Mouse (Mus musculus): Measurements from ENCODE around the gene Rpl7a. TPM values are rescaled to one million over a fixed set of nuclear protein-coding genes. Genes with fewer than 3 reads are reported as not detected.

The Rpl7a gene
- total and polyA plus RNA-seq, 2 experiments = 398 to 721 TPM

DNA sequence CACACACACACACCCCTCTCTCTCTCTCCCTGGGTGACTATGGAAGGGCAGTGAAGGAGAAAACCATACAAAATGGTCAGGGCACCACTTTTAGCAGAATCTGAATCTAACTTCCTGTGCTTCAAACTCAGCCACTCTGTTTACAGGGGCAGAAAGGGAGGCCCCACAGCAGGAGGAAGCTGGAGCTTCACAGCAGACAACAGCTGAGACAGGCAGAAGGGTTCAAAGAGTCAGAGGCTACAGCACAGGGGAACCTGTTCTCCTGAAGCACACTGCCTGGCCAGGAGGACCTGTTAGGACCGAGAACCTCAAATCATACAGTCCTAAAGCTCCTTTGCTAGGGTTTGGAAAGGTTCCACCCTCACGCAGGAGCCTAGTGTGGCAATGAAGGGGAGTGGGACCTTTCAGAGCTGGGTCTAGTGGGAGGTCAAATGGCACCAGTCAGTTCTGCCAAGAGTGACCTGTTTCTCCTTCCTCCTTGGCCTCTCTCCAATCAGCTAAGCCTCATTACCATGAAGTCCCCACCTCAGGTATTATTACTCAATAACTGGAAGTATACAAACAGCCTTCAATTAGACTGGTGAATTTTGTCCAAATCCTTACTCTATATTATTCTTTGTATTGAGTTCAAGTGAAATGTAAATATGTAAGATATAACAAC, 44.3 kb downstream of the Rpl7a start:
- H3K4me3 ChIP-seq (ENCODE audit: insufficient read depth, low read depth, low read length) = no peak overlapping the region
- DNase-seq (ENCODE audit: extremely low read depth, low read depth, low spot score) = peak; percentile 31
- peaks cover 15% of the 10 kb centered on the region for H3K4me1 ChIP-seq (ENCODE audit: control insufficient read depth, insufficient read depth, low read length)
- no peak overlapping the region for H3K9ac ChIP-seq (ENCODE audit: low read depth, low read length)
- no peak overlapping the region for H3K27ac ChIP-seq (replicated peaks; ENCODE audit: insufficient read depth, low read depth, low read length)
- H3K27me3 ChIP-seq (ENCODE audit: control insufficient read depth, insufficient read depth, low read length) = no peaks in the 10 kb centered on the region
- 59% methylated on average over 2 of the region's 2 CpGs for WGBS
- H3K36me3 ChIP-seq (ENCODE audit: control insufficient read depth, insufficient read depth, low read length) = peaks cover 34% of the 10 kb centered on the region
- H3K79me2 ChIP-seq (ENCODE audit: control insufficient read depth, insufficient read depth, low read length) = no peaks in the 10 kb centered on the region
- TF ChIP-seq POLR2A (IDR thresholded peaks at IDR 0.05; ENCODE audit: extremely low read depth, insufficient read depth, low read length) = no peak
- TF ChIP-seq CTCF (IDR thresholded peaks at IDR 0.05; ENCODE audit: low read depth, low read length) = no peak

DNA sequence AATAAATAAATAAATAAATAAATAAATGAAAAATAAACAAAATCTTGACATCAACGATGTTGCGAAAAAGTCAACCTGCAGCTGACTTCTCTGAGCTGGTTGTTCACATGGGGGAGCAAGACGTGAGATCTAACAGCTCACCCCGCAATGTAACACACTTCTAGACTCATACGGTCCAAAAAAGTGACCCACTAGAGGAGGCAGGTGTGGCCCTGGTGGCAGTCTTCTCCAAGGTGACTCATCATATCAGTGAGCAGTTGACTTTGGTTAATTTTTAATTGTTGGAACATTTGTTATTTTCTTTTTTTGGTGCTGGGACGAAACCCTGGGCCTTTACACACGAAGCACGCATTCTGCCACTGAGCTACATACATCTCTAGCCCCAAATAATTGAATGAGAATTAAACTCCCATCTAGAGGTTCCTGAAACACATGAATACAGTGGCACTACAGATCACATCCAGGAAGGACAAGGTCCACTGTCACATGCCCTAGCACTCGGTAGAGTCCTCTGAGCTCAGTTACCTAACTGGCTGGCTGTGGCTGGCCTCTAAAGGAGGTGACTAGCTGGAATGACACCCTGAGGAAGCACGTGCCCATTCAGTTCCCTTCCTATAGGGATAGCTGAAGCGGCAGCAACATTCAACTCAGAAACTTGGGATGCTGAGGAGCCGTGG, 46.4 kb downstream of the Rpl7a start:
- peak overlapping the region; percentile 94 for H3K27ac ChIP-seq (replicated peaks; ENCODE audit: insufficient read depth, low read depth, low read length)
- H3K36me3 ChIP-seq (ENCODE audit: control insufficient read depth, insufficient read depth, low read length) = peaks cover 40% of the 10 kb centered on the region
- no peaks in the 10 kb centered on the region for H3K27me3 ChIP-seq (ENCODE audit: control insufficient read depth, insufficient read depth, low read length)
- no peak overlapping the region for H3K4me3 ChIP-seq (ENCODE audit: insufficient read depth, low read depth, low read length)
- DNase-seq (ENCODE audit: extremely low read depth, low read depth, low spot score) = peak; percentile 95
- TF ChIP-seq CTCF (IDR thresholded peaks at IDR 0.05; ENCODE audit: low read depth, low read length) (no peak), POLR2A (IDR thresholded peaks at IDR 0.05; ENCODE audit: extremely low read depth, insufficient read depth, low read length) (no peak)
- no peak overlapping the region for H3K9ac ChIP-seq (ENCODE audit: low read depth, low read length)
- H3K79me2 ChIP-seq (ENCODE audit: control insufficient read depth, insufficient read depth, low read length) = no peaks in the 10 kb centered on the region
- 23% methylated on average over 12 of the region's 12 CpGs for WGBS
- peaks cover 15% of the 10 kb centered on the region for H3K4me1 ChIP-seq (ENCODE audit: control insufficient read depth, insufficient read depth, low read length)

DNA sequence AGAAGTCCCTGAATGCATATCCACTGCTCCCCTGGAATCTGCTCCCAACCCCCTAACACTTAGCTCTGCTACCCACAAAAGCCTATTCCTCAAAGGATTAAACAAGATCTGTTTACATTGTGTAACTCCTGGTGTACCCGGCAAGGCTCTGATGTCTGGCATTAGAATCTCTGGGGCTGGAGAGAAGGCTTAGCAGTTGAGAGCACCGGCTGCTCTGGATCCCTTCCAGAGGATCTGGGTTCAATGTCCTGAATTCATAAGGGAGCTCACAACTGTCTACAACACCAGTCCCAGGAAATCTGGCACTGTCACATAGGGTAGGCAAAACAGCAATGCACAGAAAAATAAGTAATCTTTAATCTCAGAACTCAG, 46.9 kb downstream of the Rpl7a start:
- 14% methylated on average over 2 of the region's 2 CpGs for WGBS
- H3K27ac ChIP-seq (replicated peaks; ENCODE audit: insufficient read depth, low read depth, low read length) = peak overlapping the region; percentile 94
- no peak for TF ChIP-seq POLR2A (IDR thresholded peaks at IDR 0.05; ENCODE audit: extremely low read depth, insufficient read depth, low read length)
- TF ChIP-seq CTCF (IDR thresholded peaks at IDR 0.05; ENCODE audit: low read depth, low read length) = no peak
- no peaks in the 10 kb centered on the region for H3K79me2 ChIP-seq (ENCODE audit: control insufficient read depth, insufficient read depth, low read length)
- H3K4me1 ChIP-seq (ENCODE audit: control insufficient read depth, insufficient read depth, low read length) = peaks cover 17% of the 10 kb centered on the region
- H3K36me3 ChIP-seq (ENCODE audit: control insufficient read depth, insufficient read depth, low read length) = peaks cover 40% of the 10 kb centered on the region
- H3K4me3 ChIP-seq (ENCODE audit: insufficient read depth, low read depth, low read length) = no peak overlapping the region
- peak; percentile 91 for DNase-seq (ENCODE audit: extremely low read depth, low read depth, low spot score)
- no peak overlapping the region for H3K9ac ChIP-seq (ENCODE audit: low read depth, low read length)
- no peaks in the 10 kb centered on the region for H3K27me3 ChIP-seq (ENCODE audit: control insufficient read depth, insufficient read depth, low read length)

DNA sequence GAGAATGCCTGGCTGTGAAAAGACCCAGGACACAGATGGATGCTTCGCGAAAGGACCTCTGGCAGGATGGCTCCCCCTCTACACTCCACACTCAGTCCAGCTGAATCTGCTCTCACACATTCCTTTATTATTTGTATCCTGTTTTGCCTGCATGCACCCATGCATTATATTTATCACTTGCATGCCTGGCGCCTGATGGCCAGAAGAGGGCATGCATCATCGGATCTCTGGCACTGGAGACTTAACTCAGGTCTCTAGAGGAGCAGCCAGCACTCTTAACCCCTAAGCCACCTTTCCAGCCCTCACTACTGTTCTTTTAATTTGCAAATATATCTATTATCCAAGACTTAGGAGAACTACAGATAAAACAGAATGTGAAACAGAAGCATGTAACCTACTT, 50.2 kb downstream of the Rpl7a start:
- peaks cover 20% of the 10 kb centered on the region for H3K4me1 ChIP-seq (ENCODE audit: control insufficient read depth, insufficient read depth, low read length)
- H3K79me2 ChIP-seq (ENCODE audit: control insufficient read depth, insufficient read depth, low read length) = peaks cover 4% of the 10 kb centered on the region; the same call in 1 of the 2 replicates
- no peak for DNase-seq (ENCODE audit: extremely low read depth, low read depth, low spot score)
- H3K27ac ChIP-seq (replicated peaks; ENCODE audit: insufficient read depth, low read depth, low read length) = no peak overlapping the region
- H3K4me3 ChIP-seq (ENCODE audit: insufficient read depth, low read depth, low read length) = no peak overlapping the region
- peaks cover 24% of the 10 kb centered on the region for H3K36me3 ChIP-seq (ENCODE audit: control insufficient read depth, insufficient read depth, low read length)
- TF ChIP-seq POLR2A (IDR thresholded peaks at IDR 0.05; ENCODE audit: extremely low read depth, insufficient read depth, low read length) = no peak
- peak; percentile 40; the same call in 1 of the 2 replicates for TF ChIP-seq CTCF (IDR thresholded peaks at IDR 0.05; ENCODE audit: low read depth, low read length)
- no peak overlapping the region for H3K9ac ChIP-seq (ENCODE audit: low read depth, low read length)
- no peaks in the 10 kb centered on the region for H3K27me3 ChIP-seq (ENCODE audit: control insufficient read depth, insufficient read depth, low read length)
- 67% methylated on average over 4 of the region's 4 CpGs for WGBS

Other genes with a start within 250 kb of the Rpl7a start
- gene Lcn4, start 239.5 kb upstream of the Rpl7a start, total RNA-seq (2014; rRNA removed) = not detected in 2 replicates
- gene Lcn4, start 239.5 kb upstream of the Rpl7a start, polyA plus RNA-seq (2012; rRNA removed) = not detected in 2 replicates
- gene Abo, start 45.8 kb upstream of the Rpl7a start, total RNA-seq (2014; rRNA removed) = not detected in 2 replicates
- gene Abo, start 45.8 kb upstream of the Rpl7a start, polyA plus RNA-seq (2012; rRNA removed) = not detected in 2 replicates
- gene Surf6, start 7.9 kb upstream of the Rpl7a start, total RNA-seq (2014; rRNA removed) = 6.2 and 7.8 TPM in 2 replicates
- 6.1 and 6.2 TPM in 2 replicates for gene Surf6, start 7.9 kb upstream of the Rpl7a start, polyA plus RNA-seq (2012; rRNA removed)
- 12.9 and 16.8 TPM in 2 replicates for gene Med22, start 87 bp upstream of the Rpl7a start, total RNA-seq (2014; rRNA removed)
- 25.5 and 26.4 TPM in 2 replicates for gene Med22, start 87 bp upstream of the Rpl7a start, polyA plus RNA-seq (2012; rRNA removed)
- 10.0 and 10.3 TPM in 2 replicates for gene Surf2, start 5.6 kb downstream of the Rpl7a start, total RNA-seq (2014; rRNA removed)
- gene Surf2, start 5.6 kb downstream of the Rpl7a start, polyA plus RNA-seq (2012; rRNA removed) = 11.6 and 14.5 TPM in 2 replicates
- gene Surf1, start 5.8 kb downstream of the Rpl7a start, total RNA-seq (2014; rRNA removed) = 55.5 and 60.5 TPM in 2 replicates
- 51.7 and 57.2 TPM in 2 replicates for gene Surf1, start 5.8 kb downstream of the Rpl7a start, polyA plus RNA-seq (2012; rRNA removed)
- gene Surf4, start 23.2 kb downstream of the Rpl7a start, total RNA-seq (2014; rRNA removed) = 135 and 193 TPM in 2 replicates
- 318 and 322 TPM in 2 replicates for gene Surf4, start 23.2 kb downstream of the Rpl7a start, polyA plus RNA-seq (2012; rRNA removed)
- gene Stkld1, start 23.3 kb downstream of the Rpl7a start, total RNA-seq (2014; rRNA removed) = 0.09 TPM in 1 of 2 replicates, not detected in the other
- gene Stkld1, start 23.3 kb downstream of the Rpl7a start, polyA plus RNA-seq (2012; rRNA removed) = 0.06 and 0.11 TPM in 2 replicates
- gene Rexo4, start 53.6 kb downstream of the Rpl7a start, total RNA-seq (2014; rRNA removed) = 15.2 TPM in 2 replicates
- gene Rexo4, start 53.6 kb downstream of the Rpl7a start, polyA plus RNA-seq (2012; rRNA removed) = 8.3 and 11.8 TPM in 2 replicates
- 5.6 and 8.3 TPM in 2 replicates for gene Adamts13, start 62.7 kb downstream of the Rpl7a start, total RNA-seq (2014; rRNA removed)
- 5.8 and 11.2 TPM in 2 replicates for gene Adamts13, start 62.7 kb downstream of the Rpl7a start, polyA plus RNA-seq (2012; rRNA removed)
- gene Cacfd1, start 99.2 kb downstream of the Rpl7a start, total RNA-seq (2014; rRNA removed) = 17.7 and 21.5 TPM in 2 replicates
- gene Cacfd1, start 99.2 kb downstream of the Rpl7a start, polyA plus RNA-seq (2012; rRNA removed) = 48.1 and 58.0 TPM in 2 replicates
- gene Slc2a6, start 117.2 kb downstream of the Rpl7a start, total RNA-seq (2014; rRNA removed) = 0.34 and 0.46 TPM in 2 replicates
- gene Slc2a6, start 117.2 kb downstream of the Rpl7a start, polyA plus RNA-seq (2012; rRNA removed) = 0.39 and 0.50 TPM in 2 replicates
- not detected in 2 replicates for gene Mymk, start 161.4 kb downstream of the Rpl7a start, total RNA-seq (2014; rRNA removed)
- gene Mymk, start 161.4 kb downstream of the Rpl7a start, polyA plus RNA-seq (2012; rRNA removed) = not detected in 2 replicates
- gene Adamtsl2, start 168.6 kb downstream of the Rpl7a start, total RNA-seq (2014; rRNA removed) = 3.5 and 4.4 TPM in 2 replicates
- 4.4 and 6.7 TPM in 2 replicates for gene Adamtsl2, start 168.6 kb downstream of the Rpl7a start, polyA plus RNA-seq (2012; rRNA removed)
- gene Fam163b, start 231.7 kb downstream of the Rpl7a start, total RNA-seq (2014; rRNA removed) = not detected in 2 replicates
- not detected in 2 replicates for gene Fam163b, start 231.7 kb downstream of the Rpl7a start, polyA plus RNA-seq (2012; rRNA removed)